Mouse (Mus musculus) kidney, embryonic 16.5 days (tissue): ENCODE results near the gene Snapc4. TPM values are rescaled to one million over a fixed set of nuclear protein-coding genes. Genes with fewer than 3 reads are reported as not detected.
A peak's percentile ranks its signal among the peaks of the same experiment; 100 is the strongest.

Experiments used
- ATAC-seq: fragments of 200-750 bp; cut with Nextera tagmentation; 2 replicates; pipeline ENCODE4 v1.8.0; 2017; ENCODE audit warnings: moderate TSS enrichment; ENCODE audit not compliant: low FRiP score, low TSS enrichment
- H3K27ac ChIP-seq: fragments of 300-500 bp; sonication (generic); 2 replicates; pipeline ENCODE4 v1.5.1; 2014; ENCODE audit warnings: low read length
- H3K27me3 ChIP-seq: fragments of 300-500 bp; sonication (generic); 2 replicates; pipeline ENCODE4 v1.6.1; 2014; ENCODE audit warnings: low read length, control low read depth, mixed read lengths; ENCODE audit not compliant: insufficient read depth
- H3K36me3 ChIP-seq: fragments of 300-500 bp; sonication (generic); 2 replicates; pipeline ENCODE4 v1.6.1; 2014; ENCODE audit warnings: low read length, control low read depth, mixed read lengths; ENCODE audit not compliant: insufficient read depth
- H3K4me1 ChIP-seq: fragments of 300-500 bp; sonication (generic); 2 replicates; pipeline ENCODE4 v1.6.1; 2014; ENCODE audit warnings: low read length, control low read depth, mixed read lengths; ENCODE audit not compliant: insufficient read depth
- H3K4me2 ChIP-seq: fragments of 300-500 bp; sonication (generic); replicated peaks from 2 replicates; pipeline ENCODE4 v1.6.1; 2014; ENCODE audit warnings: low read depth, low read length
- H3K4me3 ChIP-seq: fragments of 300-500 bp; sonication (generic); 2 replicates; pipeline ENCODE4 v1.5.1; 2014; ENCODE audit warnings: mild to moderate bottlenecking, low read length
- H3K9ac ChIP-seq: fragments of 300-500 bp; sonication (generic); replicated peaks from 2 replicates; pipeline ENCODE4 v1.6.1; 2014; ENCODE audit warnings: low read length
- H3K9me3 ChIP-seq: fragments of 300-500 bp; sonication (generic); 2 replicates; pipeline ENCODE4 v1.6.1; 2016; ENCODE audit warnings: low read length, control low read depth
- WGBS: fragments of 180-500 bp; shearing (Covaris S2); extraction: QIAGEN DNeasy Blood & Tissue Kit; methylation state at CpG from one replicate; pipeline ENCODE4 v1.1.7; 2014; 5-methylcytosine and 5-hydroxymethylcytosine counted together
- polyA plus RNA-seq: library from polyadenylated mRNA; unstranded; fragments of >200 nt; fragmentation: Nextera tagmentation; extraction: Ambion mirVana; gene quantifications from 2 replicates; pipeline ENCODE4 v1.2.1, GENCODE M21; 2015

The Snapc4 gene
- polyA plus RNA-seq, 1 experiment from 2014 or later = 31.7 TPM

DNA sequence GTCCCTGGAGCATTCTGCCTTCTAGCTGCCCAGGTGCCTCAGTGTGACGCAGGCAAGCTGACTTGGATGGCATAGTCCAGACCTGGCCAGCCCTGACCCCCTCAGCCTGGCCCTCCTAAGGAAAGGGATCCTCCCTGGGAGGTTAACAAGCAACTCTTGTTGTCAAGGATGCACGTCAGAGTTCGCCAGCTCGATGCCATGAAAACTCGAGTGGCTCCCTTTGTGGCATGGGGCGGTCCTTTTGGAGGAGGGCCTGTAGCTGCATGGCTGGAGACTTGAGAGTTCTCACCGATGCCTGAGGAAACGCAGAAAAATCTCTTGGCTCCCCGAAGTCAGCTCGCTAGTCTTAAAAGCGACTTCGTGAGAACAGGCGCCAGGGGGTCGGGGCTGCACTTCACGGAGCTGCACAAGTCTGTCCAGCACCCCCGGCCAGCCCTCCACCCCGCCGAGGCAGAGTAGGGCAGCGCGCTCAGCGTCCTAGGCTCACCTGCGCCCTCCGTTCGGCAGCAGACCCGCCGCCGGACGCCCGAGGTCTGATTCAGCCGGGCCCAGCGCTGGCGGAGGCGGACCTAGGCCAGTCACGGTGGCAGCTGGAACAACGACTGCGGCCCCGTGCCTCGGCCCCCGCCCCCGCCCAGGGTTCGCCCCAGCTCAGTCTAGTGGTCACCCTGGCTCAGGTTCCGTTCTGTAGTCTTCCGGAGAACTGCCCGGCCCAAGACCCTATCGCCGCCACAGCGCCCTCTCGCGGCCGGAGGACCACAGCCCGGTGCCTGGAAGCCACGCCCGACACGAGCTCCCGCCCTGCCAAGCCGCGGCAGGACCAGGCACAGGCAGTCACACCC is 28.3 kb upstream of the Snapc4 start, which contains the start of gene Inpp5e:
Gene Inpp5e, minus strand, starts transcription at position 689 of the 842 bp plus-strand sequence.
- H3K9me3 ChIP-seq = no peaks in the 10 kb centered on the region
- H3K4me2 ChIP-seq = peak within 1 kb of the TSS; percentile 75
- peaks cover 36% of the 10 kb centered on the region for H3K4me1 ChIP-seq
- peaks cover 24% of the 10 kb centered on the region for H3K36me3 ChIP-seq
- H3K27me3 ChIP-seq = no peaks in the 10 kb centered on the region
- peak within 1 kb of the TSS; percentile 91 for H3K4me3 ChIP-seq
- peak; percentile 97 for ATAC-seq
- H3K9ac ChIP-seq = peak within 1 kb of the TSS; percentile 93
- WGBS = under 1% methylated on average over 57 of the region's 57 CpGs
- peak within 1 kb of the TSS; percentile 85 for H3K27ac ChIP-seq

GRCm38 (mm10) chr2:26403306-26403705 is 22.9 kb upstream of the Snapc4 start:
- no peak overlapping the region for H3K4me3 ChIP-seq
- no peak for ATAC-seq
- H3K9ac ChIP-seq = no peak overlapping the region
- no peaks in the 10 kb centered on the region for H3K9me3 ChIP-seq
- peaks cover 31% of the 10 kb centered on the region for H3K4me1 ChIP-seq
- H3K27me3 ChIP-seq = no peaks in the 10 kb centered on the region
- H3K27ac ChIP-seq = no peak overlapping the region
- 63% methylated on average over 8 of the region's 8 CpGs for WGBS
- H3K4me2 ChIP-seq = no peak overlapping the region
- H3K36me3 ChIP-seq = peaks cover 36% of the 10 kb centered on the region

- ATAC-seq = no peak
- H3K9ac ChIP-seq = no peak overlapping the region
- peaks cover 20% of the 10 kb centered on the region for H3K4me1 ChIP-seq
- no peaks in the 10 kb centered on the region for H3K27me3 ChIP-seq
- H3K4me3 ChIP-seq = no peak overlapping the region
- no peaks in the 10 kb centered on the region for H3K9me3 ChIP-seq
- H3K4me2 ChIP-seq = no peak overlapping the region
- peaks cover 44% of the 10 kb centered on the region for H3K36me3 ChIP-seq
- H3K27ac ChIP-seq = no peak overlapping the region
- WGBS = 83% methylated on average over 1 of the region's 1 CpGs
Measured at GRCm38 (mm10) chr2:26402265-26402664, 21.8 kb upstream of the Snapc4 start.

GRCm38 (mm10) chr2:26401023-26401422 is 20.6 kb upstream of the Snapc4 start:
- WGBS = 87% methylated on average over 4 of the region's 4 CpGs
- peaks cover 8% of the 10 kb centered on the region for H3K4me1 ChIP-seq
- peaks cover 55% of the 10 kb centered on the region for H3K36me3 ChIP-seq
- H3K27me3 ChIP-seq = no peaks in the 10 kb centered on the region
- no peak overlapping the region for H3K4me3 ChIP-seq
- no peaks in the 10 kb centered on the region for H3K9me3 ChIP-seq
- no peak overlapping the region for H3K27ac ChIP-seq
- ATAC-seq = no peak
- no peak overlapping the region for H3K4me2 ChIP-seq
- H3K9ac ChIP-seq = no peak overlapping the region

- 89% methylated on average over 5 of the region's 5 CpGs for whole genome bisulfite sequencing
- Histone ChIP-seq H3K27ac (no peak overlapping the region), H3K27me3 (no peaks in the 10 kb centered on the region), H3K9ac (no peak overlapping the region), H3K4me3 (no peak overlapping the region), H3K4me1 (peaks cover 3% of the 10 kb centered on the region; the same call in 1 of the 2 replicates), H3K4me2 (no peak overlapping the region), H3K36me3 (peaks cover 63% of the 10 kb centered on the region), H3K9me3 (no peaks in the 10 kb centered on the region)
- ATAC-seq = no peak
Measured at GRCm38 (mm10) chr2:26400296-26400695, 19.8 kb upstream of the Snapc4 start.

GRCm38 (mm10) chr2:26399647-26400046 is 19.2 kb upstream of the Snapc4 start:
- H3K27me3 ChIP-seq = no peaks in the 10 kb centered on the region
- WGBS = 78% methylated on average over 5 of the region's 5 CpGs
- H3K9ac ChIP-seq = no peak overlapping the region
- no peak for ATAC-seq
- no peak overlapping the region for H3K4me2 ChIP-seq
- H3K36me3 ChIP-seq = peaks cover 69% of the 10 kb centered on the region
- no peaks in the 10 kb centered on the region for H3K9me3 ChIP-seq
- H3K4me3 ChIP-seq = no peak overlapping the region
- no peak overlapping the region for H3K27ac ChIP-seq
- H3K4me1 ChIP-seq = no peaks in the 10 kb centered on the region

DNA sequence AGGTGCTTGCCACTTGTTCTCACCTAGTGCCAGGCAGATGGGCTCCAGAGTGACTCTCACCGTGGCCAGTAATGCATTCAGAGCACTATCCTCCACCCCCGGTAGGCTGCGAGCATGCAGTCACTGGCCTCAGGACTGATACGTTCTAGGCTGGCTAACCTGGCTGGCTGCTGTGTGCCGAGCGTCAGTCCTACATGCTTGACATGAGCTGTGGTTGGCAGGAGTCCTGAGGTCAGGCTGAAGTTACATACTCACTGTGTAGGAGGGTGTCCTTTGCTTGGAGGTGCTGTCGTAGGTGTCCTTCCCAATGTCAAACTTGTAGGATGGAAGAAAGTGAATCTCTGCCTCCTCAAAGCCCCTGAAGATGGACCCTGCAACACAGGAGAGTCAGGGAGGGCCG is 18.5 kb upstream of the Snapc4 start:
- H3K4me1 ChIP-seq = no peaks in the 10 kb centered on the region
- H3K27me3 ChIP-seq = no peaks in the 10 kb centered on the region
- no peak overlapping the region for H3K9ac ChIP-seq
- H3K4me2 ChIP-seq = no peak overlapping the region
- no peak overlapping the region for H3K27ac ChIP-seq
- H3K36me3 ChIP-seq = peaks cover 76% of the 10 kb centered on the region
- H3K9me3 ChIP-seq = no peaks in the 10 kb centered on the region
- H3K4me3 ChIP-seq = no peak overlapping the region
- WGBS = 81% methylated on average over 8 of the region's 8 CpGs
- no peak for ATAC-seq

DNA sequence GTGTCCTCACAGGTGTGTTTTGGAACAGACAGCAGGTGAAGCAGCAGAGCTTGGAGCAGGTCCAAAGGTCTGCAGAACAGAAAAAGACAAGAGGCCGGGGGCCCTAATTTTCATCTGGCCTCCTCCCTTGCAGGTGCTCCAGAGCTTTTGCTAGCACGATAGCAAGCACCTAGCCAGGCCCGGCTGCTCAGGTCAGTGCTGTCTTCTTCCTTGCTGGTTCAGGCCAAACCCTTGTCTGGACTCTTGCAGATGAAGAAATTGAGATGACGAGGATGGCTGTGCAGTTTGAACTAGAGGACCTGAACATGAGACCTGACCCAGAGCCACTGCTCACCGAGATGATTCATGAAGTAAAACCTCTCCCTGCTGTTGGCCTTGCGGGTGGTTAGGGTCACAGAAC is 11.2 kb upstream of the Snapc4 start:
- peaks cover 18% of the 10 kb centered on the region for H3K4me1 ChIP-seq
- ATAC-seq = no peak
- no peaks in the 10 kb centered on the region for H3K9me3 ChIP-seq
- no peak overlapping the region for H3K4me2 ChIP-seq
- H3K27me3 ChIP-seq = no peaks in the 10 kb centered on the region
- H3K27ac ChIP-seq = no peak overlapping the region
- no peak overlapping the region for H3K9ac ChIP-seq
- H3K36me3 ChIP-seq = peaks cover 62% of the 10 kb centered on the region
- WGBS = 91% methylated on average over 6 of the region's 6 CpGs
- no peak overlapping the region for H3K4me3 ChIP-seq

DNA sequence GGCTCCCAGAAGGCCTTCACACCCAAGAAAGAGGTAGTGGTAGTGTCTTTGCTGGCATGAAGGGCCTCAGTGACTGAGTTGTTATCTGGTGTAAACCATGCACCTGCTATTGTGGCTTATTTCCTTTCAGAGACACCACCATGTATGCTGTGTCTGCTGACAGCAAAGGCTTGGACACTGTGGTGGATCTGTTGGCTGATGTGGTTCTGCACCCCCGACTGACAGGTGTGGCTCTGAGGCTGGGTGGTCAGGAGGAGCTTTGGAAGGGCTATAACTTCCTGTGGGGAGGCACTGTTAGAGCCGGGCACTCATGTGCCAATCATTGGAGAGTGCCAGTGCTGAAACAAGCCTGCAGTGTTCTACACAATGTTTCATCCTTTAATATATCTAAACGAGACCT is 10.5 kb upstream of the Snapc4 start:
- Histone ChIP-seq H3K4me1 (peaks cover 18% of the 10 kb centered on the region), H3K9me3 (no peaks in the 10 kb centered on the region), H3K4me2 (no peak overlapping the region), H3K27ac (no peak overlapping the region), H3K4me3 (no peak overlapping the region), H3K36me3 (peaks cover 62% of the 10 kb centered on the region), H3K27me3 (no peaks in the 10 kb centered on the region), H3K9ac (no peak overlapping the region)
- WGBS = 80% methylated on average over 3 of the region's 3 CpGs
- ATAC-seq = no peak

DNA sequence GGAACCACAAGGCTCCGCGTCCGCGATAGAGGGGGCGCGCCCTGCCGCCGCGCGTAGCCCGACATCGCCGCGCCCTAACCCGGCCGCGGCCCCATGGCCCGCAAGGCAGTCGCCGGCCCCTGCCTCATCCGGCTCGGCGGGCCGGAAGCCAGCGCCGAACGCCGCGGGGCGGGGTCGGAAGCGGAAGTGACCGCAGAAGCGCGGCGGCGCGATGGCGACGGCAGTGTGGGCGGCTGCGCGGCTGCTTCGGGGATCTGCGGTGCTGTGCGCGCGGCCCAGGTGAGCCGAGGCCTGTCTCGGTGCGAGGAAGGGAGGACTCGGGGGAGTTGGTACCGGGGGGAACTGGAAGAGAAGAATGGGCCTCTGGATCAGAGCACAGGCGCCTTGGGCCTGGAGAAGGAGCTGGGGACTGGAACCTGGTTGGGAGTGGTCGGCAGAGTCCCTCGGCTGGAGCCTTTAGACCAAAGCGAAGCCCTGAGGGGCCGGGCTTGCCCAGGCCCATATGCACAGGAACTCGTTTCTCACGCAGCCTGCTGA is 8.8 kb upstream of the Snapc4 start, which contains the start of the genes Entr1 and Pmpca:
Gene Entr1, minus strand, starts transcription at position 163 of the 537 bp plus-strand sequence.
Gene Pmpca, plus strand, starts transcription at position 186 of the 537 bp plus-strand sequence.
- H3K36me3 ChIP-seq = peaks cover 62% of the 10 kb centered on the region

More for the DNA sequence above, 8.8 kb upstream of the Snapc4 start, which contains the start of the genes Entr1 and Pmpca:
- H3K27ac ChIP-seq = peak within 1 kb of the TSS; percentile 67
- no peaks in the 10 kb centered on the region for H3K27me3 ChIP-seq
- under 1% methylated on average over 47 of the region's 60 CpGs for WGBS
- peak within 1 kb of the TSS; percentile 93 for H3K9ac ChIP-seq
- peaks cover 18% of the 10 kb centered on the region for H3K4me1 ChIP-seq
- peak; percentile 92 for ATAC-seq
- peak within 1 kb of the TSS; percentile 92 for H3K4me2 ChIP-seq
- no peaks in the 10 kb centered on the region for H3K9me3 ChIP-seq
- H3K4me3 ChIP-seq = peak within 1 kb of the TSS; percentile 90
